Mouse (Mus musculus): ENCODE results near the gene Ago4. TPM values are rescaled to one million over a fixed set of nuclear protein-coding genes. Genes with fewer than 3 reads are reported as not detected.
A peak's percentile ranks its signal among the peaks of the same experiment; 100 is the strongest.

Gene Ago4
- polyA plus RNA-seq (2014; fragmentation: Nextera tagmentation; extraction: Ambion mirVana): 1.3 and 1.9 TPM in 2 replicates

GRCm38 (mm10) chr4:126532827-126533728 lies at the start of gene Ago4:
Ago4 (minus strand) TSS chr4:126533472.
- peak within 1 kb of the TSS; percentile 75 for H3K4me2 ChIP-seq (ENCODE audit: low read depth, low read length)
- H3K36me3 ChIP-seq (replicated peaks; ENCODE audit: control insufficient read depth, insufficient read depth, low read depth, low read length): no peaks in the 10 kb centered on the region
- H3K9me3 ChIP-seq (replicated peaks; ENCODE audit: control insufficient read depth, low read length): no peaks in the 10 kb centered on the region
- H3K27ac ChIP-seq (replicated peaks; ENCODE audit: low read depth, low read length): peak within 1 kb of the TSS; percentile 35; the same call in 1 of the 2 replicates
- ATAC-seq (replicated peaks; ENCODE audit: insufficient number of reproducible peaks, low FRiP score, low TSS enrichment, low read depth) (peak; percentile 69), DNase-seq (ENCODE audit: low spot score) (peak; percentile 82)
- peak within 1 kb of the TSS; percentile 84 for H3K9ac ChIP-seq (replicated peaks; ENCODE audit: low read length)
- H3K27me3 ChIP-seq (ENCODE audit: control insufficient read depth, insufficient read depth, low read length): no peaks in the 10 kb centered on the region
- peak within 1 kb of the TSS; percentile 90 for H3K4me3 ChIP-seq (ENCODE audit: low read depth, low read length)
- under 1% methylated on average over 90 of the region's 120 CpGs for WGBS
- H3K4me1 ChIP-seq (ENCODE audit: control insufficient read depth, insufficient read depth, low read length): no peaks in the 10 kb centered on the region

- Histone ChIP-seq H3K27me3 (ENCODE audit: control insufficient read depth, insufficient read depth, low read length) (no peaks in the 10 kb centered on the region), H3K4me2 (ENCODE audit: low read depth, low read length) (no peak overlapping the region), H3K9me3 (replicated peaks; ENCODE audit: control insufficient read depth, low read length) (no peaks in the 10 kb centered on the region), H3K27ac (replicated peaks; ENCODE audit: low read depth, low read length) (no peak overlapping the region), H3K4me1 (ENCODE audit: control insufficient read depth, insufficient read depth, low read length) (no peaks in the 10 kb centered on the region), H3K4me3 (ENCODE audit: low read depth, low read length) (no peak overlapping the region), H3K9ac (replicated peaks; ENCODE audit: low read length) (no peak overlapping the region), H3K36me3 (replicated peaks; ENCODE audit: control insufficient read depth, insufficient read depth, low read depth, low read length) (peaks cover 19% of the 10 kb centered on the region)
- ATAC-seq (replicated peaks; ENCODE audit: insufficient number of reproducible peaks, low FRiP score, low TSS enrichment, low read depth) (no peak), DNase-seq (ENCODE audit: low spot score) (no peak)
- WGBS: 78% methylated on average over 2 of the region's 2 CpGs
These were observed 45.8 kb upstream of the Ago4 start for GRCm38 (mm10) chr4:126579077-126579476.

- ATAC-seq (replicated peaks; ENCODE audit: insufficient number of reproducible peaks, low FRiP score, low TSS enrichment, low read depth) (no peak), DNase-seq (ENCODE audit: low spot score) (no peak)
- Histone ChIP-seq H3K4me2 (ENCODE audit: low read depth, low read length) (no peak overlapping the region), H3K36me3 (replicated peaks; ENCODE audit: control insufficient read depth, insufficient read depth, low read depth, low read length) (peaks cover 27% of the 10 kb centered on the region), H3K9ac (replicated peaks; ENCODE audit: low read length) (no peak overlapping the region), H3K4me1 (ENCODE audit: control insufficient read depth, insufficient read depth, low read length) (no peaks in the 10 kb centered on the region), H3K27me3 (ENCODE audit: control insufficient read depth, insufficient read depth, low read length) (no peaks in the 10 kb centered on the region), H3K27ac (replicated peaks; ENCODE audit: low read depth, low read length) (no peak overlapping the region), H3K4me3 (ENCODE audit: low read depth, low read length) (no peak overlapping the region), H3K9me3 (replicated peaks; ENCODE audit: control insufficient read depth, low read length) (no peaks in the 10 kb centered on the region)
- WGBS: 88% methylated on average over 3 of the region's 3 CpGs
These were observed 44.6 kb upstream of the Ago4 start for GRCm38 (mm10) chr4:126577920-126578319.

GRCm38 (mm10) chr4:126576281-126576680 lies 43.0 kb upstream of the Ago4 start:
- no peak overlapping the region for H3K27ac ChIP-seq (replicated peaks; ENCODE audit: low read depth, low read length)
- ATAC-seq (replicated peaks; ENCODE audit: insufficient number of reproducible peaks, low FRiP score, low TSS enrichment, low read depth) (no peak), DNase-seq (ENCODE audit: low spot score) (no peak)
- no peaks in the 10 kb centered on the region for H3K27me3 ChIP-seq (ENCODE audit: control insufficient read depth, insufficient read depth, low read length)
- H3K9ac ChIP-seq (replicated peaks; ENCODE audit: low read length): no peak overlapping the region
- no peak overlapping the region for H3K4me3 ChIP-seq (ENCODE audit: low read depth, low read length)
- peaks cover 26% of the 10 kb centered on the region for H3K36me3 ChIP-seq (replicated peaks; ENCODE audit: control insufficient read depth, insufficient read depth, low read depth, low read length)
- WGBS: 98% methylated on average over 5 of the region's 5 CpGs
- H3K4me1 ChIP-seq (ENCODE audit: control insufficient read depth, insufficient read depth, low read length): no peaks in the 10 kb centered on the region
- no peaks in the 10 kb centered on the region for H3K9me3 ChIP-seq (replicated peaks; ENCODE audit: control insufficient read depth, low read length)
- no peak overlapping the region for H3K4me2 ChIP-seq (ENCODE audit: low read depth, low read length)

GRCm38 (mm10) chr4:126569783-126570182 lies 36.5 kb upstream of the Ago4 start:
- no peaks in the 10 kb centered on the region for H3K4me1 ChIP-seq (ENCODE audit: control insufficient read depth, insufficient read depth, low read length)
- H3K27me3 ChIP-seq (ENCODE audit: control insufficient read depth, insufficient read depth, low read length): no peaks in the 10 kb centered on the region
- 96% methylated on average over 3 of the region's 3 CpGs for WGBS
- H3K4me3 ChIP-seq (ENCODE audit: low read depth, low read length): no peak overlapping the region
- no peak overlapping the region for H3K9ac ChIP-seq (replicated peaks; ENCODE audit: low read length)
- no peak for DNase-seq (ENCODE audit: low spot score)
- no peak overlapping the region for H3K27ac ChIP-seq (replicated peaks; ENCODE audit: low read depth, low read length)
- H3K9me3 ChIP-seq (replicated peaks; ENCODE audit: control insufficient read depth, low read length): no peaks in the 10 kb centered on the region
- H3K36me3 ChIP-seq (replicated peaks; ENCODE audit: control insufficient read depth, insufficient read depth, low read depth, low read length): peaks cover 20% of the 10 kb centered on the region
- no peak overlapping the region for H3K4me2 ChIP-seq (ENCODE audit: low read depth, low read length)
- no peak for ATAC-seq (replicated peaks; ENCODE audit: insufficient number of reproducible peaks, low FRiP score, low TSS enrichment, low read depth)

GRCm38 (mm10) chr4:126567243-126567642 lies 34.0 kb upstream of the Ago4 start:
- whole genome bisulfite sequencing: 91% methylated on average over 4 of the region's 4 CpGs
- Histone ChIP-seq H3K27me3 (ENCODE audit: control insufficient read depth, insufficient read depth, low read length) (no peaks in the 10 kb centered on the region), H3K9ac (replicated peaks; ENCODE audit: low read length) (no peak overlapping the region), H3K4me1 (ENCODE audit: control insufficient read depth, insufficient read depth, low read length) (no peaks in the 10 kb centered on the region), H3K27ac (replicated peaks; ENCODE audit: low read depth, low read length) (no peak overlapping the region), H3K4me3 (ENCODE audit: low read depth, low read length) (no peak overlapping the region), H3K9me3 (replicated peaks; ENCODE audit: control insufficient read depth, low read length) (no peaks in the 10 kb centered on the region), H3K4me2 (ENCODE audit: low read depth, low read length) (no peak overlapping the region), H3K36me3 (replicated peaks; ENCODE audit: control insufficient read depth, insufficient read depth, low read depth, low read length) (peaks cover 10% of the 10 kb centered on the region)
- DNase-seq (ENCODE audit: low spot score) (no peak), ATAC-seq (replicated peaks; ENCODE audit: insufficient number of reproducible peaks, low FRiP score, low TSS enrichment, low read depth) (no peak)

- Histone ChIP-seq H3K9me3 (replicated peaks; ENCODE audit: control insufficient read depth, low read length) (no peaks in the 10 kb centered on the region), H3K9ac (replicated peaks; ENCODE audit: low read length) (no peak overlapping the region), H3K4me2 (ENCODE audit: low read depth, low read length) (no peak overlapping the region), H3K4me3 (ENCODE audit: low read depth, low read length) (no peak overlapping the region), H3K4me1 (ENCODE audit: control insufficient read depth, insufficient read depth, low read length) (no peaks in the 10 kb centered on the region), H3K27me3 (ENCODE audit: control insufficient read depth, insufficient read depth, low read length) (no peaks in the 10 kb centered on the region), H3K36me3 (replicated peaks; ENCODE audit: control insufficient read depth, insufficient read depth, low read depth, low read length) (peaks cover 9% of the 10 kb centered on the region; the same call in 1 of the 2 replicates), H3K27ac (replicated peaks; ENCODE audit: low read depth, low read length) (no peak overlapping the region)
- DNase-seq (ENCODE audit: low spot score) (no peak), ATAC-seq (replicated peaks; ENCODE audit: insufficient number of reproducible peaks, low FRiP score, low TSS enrichment, low read depth) (no peak)
- WGBS: 90% methylated on average over 6 of the region's 6 CpGs
These were observed 30.5 kb upstream of the Ago4 start for GRCm38 (mm10) chr4:126563798-126564197.
